Mouse (Mus musculus) layer of hippocampus, postnatal 36 days (tissue): ENCODE results near the gene Rufy2. TPM values are rescaled to one million over a fixed set of nuclear protein-coding genes. Genes with fewer than 3 reads are reported as not detected.
A peak's percentile ranks its signal among the peaks of the same experiment; 100 is the strongest.

Experiments
- DNase-seq, 2 experiments: peaks; one replicate each; pipeline ENCODE4 v3.0.0; 2022
- total RNA-seq, 2 experiments: library from RNA; stranded (reverse); gene quantifications; 2 replicates each; pipeline ENCODE4 v1.2.3; 2021

Gene Rufy2
- 10 to 100 TPM; 63.8 to 77.0 TPM for total RNA-seq

DNA sequence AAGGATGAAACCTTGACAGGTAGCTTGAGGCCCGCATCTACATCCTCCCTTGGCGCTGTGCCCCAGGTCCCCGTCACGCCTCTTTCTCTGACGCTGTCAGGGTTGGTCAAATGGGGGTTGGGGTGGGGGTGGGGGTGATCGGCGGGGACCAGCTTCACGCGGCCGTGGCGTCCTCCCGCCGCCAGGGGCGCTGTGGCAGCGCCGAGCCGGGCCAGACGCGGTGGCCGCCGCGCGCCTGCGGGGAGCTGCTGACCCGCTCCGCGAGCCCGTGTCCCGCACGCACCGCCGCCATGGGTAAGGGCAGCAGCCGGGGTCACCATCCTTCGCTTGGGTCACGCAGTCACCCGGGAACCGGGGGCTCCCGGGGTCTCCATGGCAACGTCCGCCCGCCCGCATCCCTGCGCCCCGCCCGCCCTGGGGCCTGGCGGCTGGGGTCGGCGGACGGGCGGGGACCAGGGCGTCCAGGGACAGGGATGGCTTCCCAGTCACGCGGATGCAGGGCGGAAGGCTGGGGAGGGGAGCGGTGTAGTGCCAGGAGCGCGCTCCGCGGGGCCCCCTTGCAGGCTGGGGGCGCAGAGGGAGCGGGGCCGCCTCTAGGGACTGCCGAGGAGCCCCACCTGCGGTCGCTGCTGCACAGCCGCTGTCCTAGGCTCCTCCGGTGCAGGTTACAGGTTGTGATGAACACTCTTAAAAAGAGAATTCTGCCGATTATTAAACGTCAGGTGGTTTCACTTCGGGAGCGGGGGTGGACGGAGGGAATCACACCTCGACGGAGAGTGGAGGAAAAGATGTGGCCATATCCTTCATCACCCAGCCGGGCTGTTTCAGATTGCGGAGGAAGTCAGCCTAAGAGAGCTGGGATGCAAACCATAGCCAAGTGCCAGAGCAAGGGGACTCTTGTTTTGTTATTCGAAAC is at the start of gene Rufy2:
Gene Rufy2, plus strand, starts transcription at position 185 of the 916 bp plus-strand sequence.
- peak; percentile 85 to 88 for DNase-seq

DNA sequence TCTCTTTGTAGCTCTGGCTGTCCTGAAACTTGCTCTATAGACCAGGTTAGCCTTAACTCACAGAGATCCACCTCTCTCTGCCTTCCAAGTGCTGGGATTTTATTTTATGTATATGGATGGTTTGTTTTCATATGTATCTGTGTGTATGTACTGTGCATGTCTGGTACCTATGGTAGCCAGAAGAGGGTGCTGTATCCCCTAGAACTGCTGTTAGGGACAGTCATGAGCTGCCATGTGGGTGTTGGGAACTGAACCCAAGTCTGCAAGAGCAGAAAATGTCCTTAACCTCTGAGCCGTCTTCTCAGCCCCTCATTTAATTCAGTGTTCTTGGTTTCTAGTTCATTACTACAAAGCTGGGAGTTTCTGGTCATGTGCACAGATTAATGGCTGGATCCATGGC is 47.6 kb upstream of the Rufy2 start:
- DNase-seq = no peak

- no peak for DNase-seq
Observed at GRCm38 (mm10) chr10:62944975-62945580, 34.9 kb upstream of the Rufy2 start.

- DNase-seq = peak; percentile 71 to 78
Observed at GRCm38 (mm10) chr10:62946738-62947471, 33.1 kb upstream of the Rufy2 start, which contains the start of gene Dna2. Gene Dna2, plus strand, starts transcription at chr10:62947026.

DNA sequence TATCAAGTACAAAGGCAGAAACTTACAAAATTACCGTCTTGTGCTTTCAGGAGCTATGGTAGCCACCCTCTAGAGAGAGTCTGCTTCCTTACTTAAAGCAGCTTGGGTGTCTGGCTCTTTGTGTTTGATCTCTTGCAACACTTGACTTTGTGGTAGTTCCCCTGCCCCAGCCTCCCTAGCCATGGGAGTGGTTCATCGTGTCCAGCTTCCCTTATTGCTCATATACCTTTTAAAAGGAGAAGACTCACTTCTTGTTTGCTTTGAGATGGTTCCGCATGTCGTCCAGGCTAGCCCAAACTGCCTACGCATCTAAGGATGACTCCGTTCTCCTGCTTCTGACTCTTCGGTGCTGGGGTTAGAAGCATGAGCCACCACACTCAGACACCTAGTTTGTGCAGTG is 31.5 kb upstream of the Rufy2 start:
- DNase-seq = no peak

- no peak for DNase-seq
Observed at GRCm38 (mm10) chr10:62963956-62964355, 16.1 kb upstream of the Rufy2 start.

- DNase-seq = no peak
Observed at GRCm38 (mm10) chr10:62965796-62966195, 14.2 kb upstream of the Rufy2 start.

GRCm38 (mm10) chr10:62966291-62966690 is 13.7 kb upstream of the Rufy2 start:
- no peak for DNase-seq

- DNase-seq = peak in 1 of 2 experiments; percentile 7
Observed at GRCm38 (mm10) chr10:62971821-62972220, 8.2 kb upstream of the Rufy2 start.

- no peak for DNase-seq
Observed at GRCm38 (mm10) chr10:62979667-62980038, 370 bp upstream of the Rufy2 start.

- DNase-seq = no peak
Observed at GRCm38 (mm10) chr10:62984072-62984471, 4.0 kb downstream of the Rufy2 start.

- no peak for DNase-seq
Observed at GRCm38 (mm10) chr10:62984495-62984894, 4.5 kb downstream of the Rufy2 start.

- no peak for DNase-seq
Observed at GRCm38 (mm10) chr10:62987341-62987740, 7.3 kb downstream of the Rufy2 start.

DNA sequence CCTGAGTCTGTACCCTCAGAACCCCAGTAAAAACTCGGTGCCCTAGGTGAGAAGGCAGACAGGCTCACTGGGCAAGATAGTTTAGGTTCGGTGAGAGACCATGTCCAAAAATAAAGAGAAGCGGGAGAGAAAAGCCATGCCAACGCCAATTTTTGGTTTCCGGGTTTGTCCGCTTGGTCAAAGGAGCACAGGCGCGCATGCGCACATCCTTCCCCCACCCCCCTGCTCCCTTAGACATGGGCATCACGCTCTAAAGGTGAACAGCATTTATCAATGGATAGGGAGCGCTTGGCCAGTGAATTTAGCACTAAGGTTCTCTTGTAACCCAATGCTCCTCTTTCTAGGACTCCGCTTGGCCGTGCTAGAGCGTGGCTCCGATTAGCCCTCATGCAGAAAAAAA is 10.6 kb downstream of the Rufy2 start:
- DNase-seq = no peak

- no peak for DNase-seq
Observed at GRCm38 (mm10) chr10:62993991-62994390, 14.0 kb downstream of the Rufy2 start.

GRCm38 (mm10) chr10:63000584-63000983 is 20.6 kb downstream of the Rufy2 start:
- DNase-seq = no peak

- DNase-seq = no peak
Observed at GRCm38 (mm10) chr10:63003252-63003651, 23.2 kb downstream of the Rufy2 start.

- peak; percentile 48 to 57 for DNase-seq
Observed at GRCm38 (mm10) chr10:63004556-63004955, 24.5 kb downstream of the Rufy2 start.

DNA sequence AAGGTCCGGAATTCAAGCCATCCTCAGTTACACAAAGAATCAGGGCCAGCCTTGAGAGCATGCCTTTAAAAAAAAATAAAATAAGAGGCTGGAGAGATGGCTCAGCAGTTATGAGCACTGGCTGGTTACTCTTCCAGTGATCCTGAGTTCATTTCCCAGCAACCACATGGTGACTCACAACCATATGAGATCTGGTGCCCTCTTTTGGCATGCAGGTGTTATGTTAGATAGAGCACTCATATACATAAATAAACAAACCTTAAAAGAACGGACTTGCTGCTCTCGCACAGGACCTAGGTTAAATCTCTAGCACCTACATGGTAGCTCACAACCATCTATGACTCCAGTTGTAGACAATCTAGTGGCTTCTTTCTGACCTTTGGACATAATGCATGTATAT is 28.2 kb downstream of the Rufy2 start:
- DNase-seq = no peak

GRCm38 (mm10) chr10:63010268-63010667 is 30.2 kb downstream of the Rufy2 start:
- no peak for DNase-seq

DNA sequence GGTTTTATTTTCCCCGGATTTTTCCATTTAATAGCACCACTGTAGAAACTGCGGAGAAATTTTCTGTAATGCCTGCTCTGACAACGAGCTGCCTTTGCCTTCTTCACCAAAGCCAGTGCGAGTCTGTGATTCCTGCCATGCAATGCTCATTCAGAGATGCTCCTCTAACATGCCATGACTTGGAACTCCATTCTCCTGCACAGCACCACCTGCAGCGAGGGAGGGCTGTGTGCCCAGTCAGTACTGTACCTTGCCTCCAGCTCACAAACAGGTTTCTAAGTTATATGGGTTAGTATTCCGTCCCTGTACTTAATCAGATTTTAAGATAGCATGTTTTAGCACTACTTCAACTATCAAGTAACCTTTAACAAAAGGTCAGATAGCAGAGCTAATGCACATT is 31.5 kb downstream of the Rufy2 start:
- DNase-seq = no peak

DNA sequence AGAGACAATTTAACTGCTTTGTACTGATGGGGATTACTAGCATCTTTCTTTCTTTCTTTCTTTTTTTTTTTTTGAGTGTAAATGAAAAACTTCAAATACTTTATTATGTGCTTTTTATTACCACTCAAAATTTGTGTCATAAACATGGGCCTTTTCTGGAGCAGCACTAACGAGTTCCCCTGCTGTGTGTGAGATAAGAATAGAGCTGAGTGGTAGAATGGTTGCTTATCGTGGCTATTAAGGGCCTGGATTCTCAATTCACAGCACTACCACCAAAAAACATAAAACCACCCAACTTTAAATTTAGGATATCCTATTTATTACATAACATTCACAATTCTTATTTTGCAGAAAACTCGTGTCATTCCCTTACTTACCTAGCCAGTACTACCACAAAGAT is 33.5 kb downstream of the Rufy2 start:
- no peak for DNase-seq

GRCm38 (mm10) chr10:63014168-63014567 is 34.1 kb downstream of the Rufy2 start:
- no peak for DNase-seq
